Mouse (Mus musculus) T-helper 17 cell (primary cell): ENCODE results near the gene Angel2.

Source experiments
- in situ Hi-C, 2 experiments: fragments of 300-600 bp; cut with MboI, MseI; formaldehyde crosslinking; loops; 1 replicate in 1 of 2; 2 replicates in 1 of 2; pipeline ENCODE4 v1.15.1; 2025; ENCODE audit warnings: high pct_unique_total_duplicates in 2 of 2

The Angel2 gene

DNA sequence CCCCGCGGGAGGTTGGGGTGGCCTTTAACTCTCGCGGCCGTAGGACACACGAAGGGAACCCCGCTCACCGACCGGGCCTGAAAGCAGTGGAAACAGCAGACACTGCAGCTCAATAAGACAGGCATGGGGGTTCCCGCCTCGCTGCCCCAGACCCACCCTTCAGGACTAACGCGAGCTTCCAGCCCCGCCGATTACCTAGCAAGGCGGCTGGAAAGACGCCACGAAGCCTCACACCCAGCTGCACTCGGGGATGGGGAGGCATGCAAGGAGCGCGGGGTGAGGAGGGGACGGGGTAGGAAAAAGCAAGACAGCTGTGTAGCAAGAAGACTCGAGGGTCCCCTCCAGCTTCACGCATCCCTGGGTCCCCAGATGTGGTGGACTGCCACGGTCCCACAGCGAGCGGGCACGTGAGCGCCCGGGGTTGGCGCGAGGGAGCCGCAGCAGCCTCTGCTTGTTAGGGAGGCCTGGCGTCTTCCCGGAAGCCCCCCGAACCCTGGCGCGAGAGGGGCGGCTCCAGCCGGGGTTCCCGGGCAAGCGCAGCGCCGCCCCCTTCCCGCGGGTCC, 53.7 kb downstream of the Angel2 start:
- in situ Hi-C loops = no loop called here

DNA sequence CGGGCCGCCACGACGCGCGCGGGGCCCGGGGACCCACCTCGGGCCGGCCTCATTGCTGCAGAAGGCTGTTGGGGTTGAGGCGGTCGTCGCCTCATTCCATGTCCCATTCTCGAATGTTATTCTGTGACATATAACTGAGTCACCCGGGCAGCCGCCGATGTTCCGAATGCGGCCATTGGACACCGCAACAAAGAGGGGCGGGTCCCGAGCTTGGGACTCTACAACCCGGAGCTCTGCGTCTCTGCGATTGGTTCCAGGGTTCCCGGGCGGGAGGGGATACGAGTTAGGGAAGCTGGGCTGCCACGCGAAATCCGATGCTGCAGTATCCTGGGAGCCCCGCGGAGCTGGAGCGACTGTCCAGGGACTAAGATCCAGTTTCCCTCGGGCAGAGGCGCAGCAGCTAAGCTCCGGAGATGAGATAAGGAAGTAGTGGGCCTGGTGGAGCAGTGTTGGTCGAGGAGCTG, 54.2 kb downstream of the Angel2 start, which contains the start of gene Vash2:
Gene Vash2, minus strand, starts transcription at position 197 of the 464 bp plus-strand sequence.
- in situ Hi-C loops = no loop called here

DNA sequence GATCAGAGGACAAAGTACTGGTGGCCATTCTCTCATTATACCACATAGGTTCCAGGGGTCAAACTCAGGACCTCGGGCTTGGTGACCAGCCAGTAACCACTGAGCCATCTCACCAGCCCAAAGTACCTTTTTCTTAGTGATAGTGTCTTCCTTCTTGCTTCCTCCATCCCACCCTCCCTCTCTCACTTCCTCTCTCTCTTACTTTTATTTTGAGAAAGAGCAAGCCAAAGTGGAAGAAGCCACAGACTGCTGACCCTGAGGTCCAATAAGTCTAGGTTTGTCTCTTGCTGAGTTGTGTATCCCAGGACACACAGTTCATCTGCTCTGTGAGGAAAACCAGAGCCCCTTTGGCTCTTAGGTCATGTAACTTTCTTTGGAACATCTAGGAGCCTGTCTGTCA, 55.6 kb downstream of the Angel2 start:
- in situ Hi-C loops = no loop called here

DNA sequence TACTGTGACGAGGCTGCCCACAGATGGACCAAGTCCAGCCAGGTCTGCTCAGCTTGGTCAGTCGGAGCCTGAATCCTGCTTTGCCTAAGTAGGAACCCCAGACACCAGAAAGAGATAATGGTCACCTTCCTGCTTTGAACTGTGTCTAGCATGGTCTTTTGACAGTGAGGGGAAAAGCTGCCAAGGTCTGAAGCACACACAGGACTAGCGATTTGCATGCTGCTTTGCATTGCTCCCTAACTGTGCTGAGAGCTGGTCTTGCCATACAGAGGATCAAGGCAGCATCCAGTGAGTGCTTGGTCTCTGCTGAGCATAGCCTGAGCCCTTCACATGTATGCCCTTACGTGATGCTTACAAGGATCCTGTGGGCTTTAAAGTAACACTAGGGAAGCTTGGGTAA, 56.5 kb downstream of the Angel2 start:
- in situ Hi-C loops = no loop called here

DNA sequence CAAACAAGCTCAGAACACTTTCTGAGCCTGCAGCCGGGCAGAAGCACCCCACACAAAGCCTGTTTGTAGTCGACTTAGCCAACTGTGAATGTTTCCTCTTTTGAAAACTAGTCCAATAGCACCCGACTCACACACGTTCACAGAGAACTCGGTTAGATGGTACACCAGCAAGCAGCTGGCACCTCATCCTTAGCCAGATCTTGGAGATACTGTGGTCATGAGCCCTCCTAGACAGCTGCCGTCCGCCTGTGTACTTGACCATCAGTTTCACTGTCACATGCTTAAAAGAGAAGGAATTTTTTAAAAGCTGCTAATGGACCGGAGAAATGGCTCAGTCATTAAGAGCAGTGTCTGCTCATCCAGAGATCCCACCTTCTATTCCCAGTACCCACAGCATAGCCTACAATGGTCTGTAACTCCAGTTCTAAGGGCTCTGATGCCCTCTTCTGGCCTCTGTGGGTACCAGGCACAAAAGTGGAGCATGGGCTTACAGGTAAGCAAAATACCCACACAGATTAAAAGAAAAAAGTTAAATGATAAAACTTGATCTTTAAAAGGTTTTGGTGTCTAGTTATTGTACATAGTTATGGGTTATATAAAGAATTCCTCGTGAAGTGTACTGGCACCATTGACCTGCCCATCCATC, 64.6 kb downstream of the Angel2 start:
- in situ Hi-C loops = loop anchor here in 1 of 2 experiments (5.0 kb wide), 1 partner anchor 47 kb away; no protein-coding TSS in a partner anchor

DNA sequence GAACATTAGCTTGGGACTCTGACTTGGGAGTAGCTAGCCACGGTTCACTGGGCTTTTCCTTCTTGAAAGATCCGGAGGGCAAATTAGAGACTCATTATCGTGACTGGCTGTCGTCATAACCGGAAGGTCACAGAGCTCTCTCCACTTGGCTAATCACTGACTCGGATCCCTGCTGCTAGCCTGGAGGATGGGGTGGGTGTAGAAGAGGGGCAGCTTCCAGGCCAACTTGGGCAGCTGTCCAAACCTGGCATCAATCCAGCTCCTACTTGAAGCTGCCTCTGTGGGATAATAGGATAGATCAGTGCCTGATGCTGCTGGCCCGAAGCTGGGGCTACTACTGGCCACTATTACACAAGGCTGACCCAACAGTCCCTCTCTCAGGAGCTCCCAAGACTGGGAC, 70.6 kb downstream of the Angel2 start:
- in situ Hi-C loops = no loop called here

DNA sequence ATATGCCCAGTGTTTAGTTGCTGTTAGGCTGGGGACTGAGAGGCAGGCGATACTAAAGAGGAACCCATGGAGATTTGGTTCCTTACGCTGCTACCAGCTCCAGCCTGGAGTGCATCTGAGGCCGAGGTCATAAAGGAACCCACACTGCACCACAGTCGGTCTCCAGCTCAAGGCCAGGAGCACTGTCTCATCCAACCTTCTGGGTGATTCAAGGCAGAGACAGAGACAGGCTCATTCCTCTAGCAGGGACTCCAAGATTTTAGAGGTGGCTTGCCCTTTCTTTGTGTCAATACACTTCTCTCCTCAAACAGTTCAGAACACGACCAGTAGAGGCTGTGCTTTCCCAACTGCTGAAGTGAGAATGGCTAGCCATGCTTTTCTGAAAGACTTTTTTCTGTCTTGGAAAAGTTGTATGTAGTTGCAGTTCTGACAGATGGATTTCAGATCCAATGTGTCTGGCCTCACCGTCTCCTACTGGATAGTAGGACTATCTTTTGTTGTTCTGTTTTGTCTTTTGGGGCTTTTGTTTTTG, 71.5 kb downstream of the Angel2 start:
- in situ Hi-C loops = no loop called here
